Mouse (Mus musculus) lung, postnatal 4 days (tissue): ENCODE data around the gene Tert.

ENCODE experiments used
- DNase-seq, 2 experiments: peaks; one replicate each; pipeline ENCODE4 v3.0.0; 2021

Tert gene

DNA sequence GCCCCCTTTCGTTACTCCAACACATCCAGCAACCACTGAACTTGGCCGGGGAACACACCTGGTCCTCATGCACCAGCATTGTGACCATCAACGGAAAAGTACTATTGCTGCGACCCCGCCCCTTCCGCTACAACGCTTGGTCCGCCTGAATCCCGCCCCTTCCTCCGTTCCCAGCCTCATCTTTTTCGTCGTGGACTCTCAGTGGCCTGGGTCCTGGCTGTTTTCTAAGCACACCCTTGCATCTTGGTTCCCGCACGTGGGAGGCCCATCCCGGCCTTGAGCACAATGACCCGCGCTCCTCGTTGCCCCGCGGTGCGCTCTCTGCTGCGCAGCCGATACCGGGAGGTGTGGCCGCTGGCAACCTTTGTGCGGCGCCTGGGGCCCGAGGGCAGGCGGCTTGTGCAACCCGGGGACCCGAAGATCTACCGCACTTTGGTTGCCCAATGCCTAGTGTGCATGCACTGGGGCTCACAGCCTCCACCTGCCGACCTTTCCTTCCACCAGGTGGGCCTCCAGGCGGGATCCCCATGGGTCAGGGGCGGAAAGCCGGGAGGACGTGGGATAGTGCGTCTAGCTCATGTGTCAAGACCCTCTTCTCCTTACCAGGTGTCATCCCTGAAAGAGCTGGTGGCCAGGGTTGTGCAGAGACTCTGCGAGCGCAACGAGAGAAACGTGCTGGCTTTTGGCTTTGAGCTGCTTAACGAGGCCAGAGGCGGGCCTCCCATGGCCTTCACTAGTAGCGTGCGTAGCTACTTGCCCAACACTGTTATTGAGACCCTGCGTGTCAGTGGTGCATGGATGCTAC is at the start of gene Tert:
TSS of gene Tert (plus strand) at position 167 of the 805 bp plus-strand sequence.
- peak; percentile 63 to 65 for DNase-seq

DNA sequence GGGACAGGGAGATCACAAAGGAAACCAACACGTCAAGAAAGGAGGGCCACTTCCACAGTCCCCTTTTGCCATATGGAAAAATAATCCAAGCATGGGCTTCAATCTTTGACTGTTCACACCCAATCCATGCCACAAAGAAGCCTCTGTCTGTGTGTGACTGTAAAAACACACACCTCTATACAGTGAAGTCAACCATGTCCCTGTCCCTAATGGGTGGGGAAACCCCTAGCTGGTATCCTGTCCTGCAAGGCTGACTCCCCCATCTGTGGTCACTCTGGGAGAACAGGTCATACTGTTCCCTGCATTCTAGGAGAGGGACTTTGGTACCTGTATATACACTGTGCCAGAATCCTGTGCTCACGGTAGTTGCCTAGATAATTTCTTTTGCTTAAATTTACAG is 49.4 kb upstream of the Tert start:
- no peak for DNase-seq

DNA sequence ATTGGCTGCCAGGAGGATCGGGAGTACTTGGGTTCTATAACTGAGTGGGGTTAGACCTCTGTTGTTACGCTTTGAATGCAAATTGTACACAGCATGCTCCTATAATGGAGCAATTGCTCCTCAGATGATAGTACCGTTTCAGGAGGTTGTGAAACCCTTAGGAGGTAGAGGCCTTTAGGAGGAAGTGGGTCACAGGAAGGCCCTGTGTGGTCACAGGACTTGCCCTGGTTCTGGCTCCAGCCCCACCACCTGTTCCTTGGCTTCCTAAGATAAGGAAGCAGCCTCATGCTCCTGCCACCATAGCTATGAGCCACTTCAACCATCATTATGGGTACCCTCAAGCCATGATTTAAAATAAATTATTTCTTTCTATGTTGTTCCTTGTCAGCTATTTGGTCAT is 35.2 kb upstream of the Tert start:
- DNase-seq: no peak

DNA sequence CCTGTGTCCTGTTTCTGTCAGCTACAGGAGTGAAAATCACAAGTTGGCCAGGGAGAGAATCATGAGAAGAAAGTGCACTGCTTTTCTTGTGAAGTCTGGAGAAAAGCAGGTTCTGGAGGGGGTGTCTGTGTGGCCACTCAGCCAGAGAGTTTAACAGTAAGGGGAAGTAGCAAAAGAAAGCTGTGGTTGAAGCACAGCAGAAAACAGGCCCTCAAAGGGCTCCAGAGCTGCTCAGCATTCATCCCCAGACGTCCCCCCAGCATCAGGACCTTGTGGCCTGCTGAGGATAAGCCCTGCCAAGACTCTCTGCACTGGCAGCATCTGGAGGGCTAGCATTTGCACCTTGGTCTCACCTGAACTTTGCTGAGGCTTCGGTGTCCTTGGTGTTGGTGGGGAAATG is 34.2 kb upstream of the Tert start:
- no peak for DNase-seq

DNA sequence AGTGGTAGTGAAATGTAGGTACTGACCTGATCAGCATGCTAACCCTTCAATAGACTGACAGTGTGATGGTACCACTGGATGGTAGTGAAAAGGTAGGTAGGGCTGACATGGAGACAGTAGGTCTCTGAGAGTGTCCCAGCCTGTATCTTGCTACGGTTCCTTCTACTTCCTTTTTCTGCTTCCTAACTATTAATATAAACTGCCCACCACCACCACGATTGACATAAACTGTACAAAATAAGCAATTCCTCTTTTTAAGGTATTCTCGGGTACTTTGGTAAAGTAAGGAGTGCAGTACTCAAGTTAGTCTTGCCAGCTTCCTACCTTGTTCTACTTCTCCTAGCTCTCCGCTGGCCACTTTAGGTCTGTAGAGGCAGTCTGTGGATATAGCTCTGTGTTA is 30.4 kb upstream of the Tert start:
- no peak for DNase-seq

DNA sequence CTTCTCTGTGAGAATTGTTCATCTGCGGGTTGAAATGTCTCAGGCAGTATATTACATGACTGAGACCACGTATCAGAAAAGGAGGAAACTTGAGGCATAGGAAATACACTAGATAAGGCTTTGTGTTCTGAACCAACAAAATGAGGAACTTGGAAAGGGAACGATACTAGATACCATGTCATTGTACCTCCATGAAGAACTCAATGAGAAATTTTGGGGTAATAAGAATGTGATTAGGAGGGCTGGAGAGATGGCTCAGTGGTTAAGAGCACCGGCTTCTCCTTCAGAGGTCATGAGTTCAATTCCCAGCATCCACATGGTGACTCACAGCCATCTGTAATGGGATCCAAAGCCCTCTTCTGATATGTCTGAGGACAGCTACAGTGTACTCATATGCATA is 26.5 kb upstream of the Tert start:
- DNase-seq: no peak

DNA sequence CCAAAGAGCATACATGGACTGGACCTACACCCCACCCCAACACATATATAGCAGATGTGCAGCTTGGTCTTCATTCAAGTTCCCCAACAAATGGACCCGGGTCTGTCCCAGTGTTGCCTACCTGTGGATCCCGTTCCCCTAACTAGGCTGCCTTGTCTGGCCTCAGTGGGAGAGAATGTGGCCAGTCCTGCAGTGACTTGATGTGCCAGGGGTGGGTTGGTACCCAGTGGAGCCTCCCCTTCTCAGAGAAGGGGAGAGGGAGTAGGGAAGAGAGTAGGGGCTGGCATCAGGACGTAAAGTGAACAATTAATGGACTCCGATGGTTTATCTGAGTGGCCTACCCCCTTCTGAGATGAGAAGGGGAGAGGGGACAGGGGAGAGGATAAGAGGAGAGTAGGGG is 23.7 kb upstream of the Tert start:
- DNase-seq: no peak

DNA sequence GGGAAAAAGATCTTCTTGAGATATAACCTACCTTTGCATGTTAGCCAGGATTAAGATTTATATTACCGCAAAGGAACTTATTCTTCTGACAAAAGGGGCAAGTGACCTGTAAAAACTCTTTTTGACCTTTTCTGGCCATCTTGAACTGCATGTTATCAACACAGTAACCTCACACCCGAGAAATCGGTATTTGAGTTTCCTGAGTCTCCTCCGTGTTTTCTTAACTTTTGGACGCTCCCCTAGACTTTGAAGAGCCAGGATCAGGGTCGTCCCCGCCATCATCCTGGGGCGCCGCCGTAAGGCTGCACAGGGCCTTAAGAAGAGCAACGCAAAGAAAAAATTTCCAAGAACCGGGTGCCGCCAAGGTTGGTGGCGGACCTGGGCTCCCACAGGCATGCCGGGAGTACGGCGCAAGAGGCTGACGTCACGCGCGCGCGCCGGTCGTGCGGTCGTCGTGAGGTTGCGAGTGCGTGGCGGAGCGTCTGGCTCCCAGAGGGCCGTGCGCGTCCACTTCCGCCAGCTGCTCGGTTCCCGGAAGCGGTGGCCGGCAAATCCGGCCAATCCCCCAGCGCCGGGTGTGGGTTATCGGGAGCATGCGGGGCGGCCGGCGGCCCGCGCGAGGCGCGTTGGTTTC is 23.1 kb upstream of the Tert start, which contains the start of gene Clptm1l:
TSS of gene Clptm1l (plus strand) at position 485 of the 634 bp plus-strand sequence.
- DNase-seq: peak; percentile 97 to 98

DNA sequence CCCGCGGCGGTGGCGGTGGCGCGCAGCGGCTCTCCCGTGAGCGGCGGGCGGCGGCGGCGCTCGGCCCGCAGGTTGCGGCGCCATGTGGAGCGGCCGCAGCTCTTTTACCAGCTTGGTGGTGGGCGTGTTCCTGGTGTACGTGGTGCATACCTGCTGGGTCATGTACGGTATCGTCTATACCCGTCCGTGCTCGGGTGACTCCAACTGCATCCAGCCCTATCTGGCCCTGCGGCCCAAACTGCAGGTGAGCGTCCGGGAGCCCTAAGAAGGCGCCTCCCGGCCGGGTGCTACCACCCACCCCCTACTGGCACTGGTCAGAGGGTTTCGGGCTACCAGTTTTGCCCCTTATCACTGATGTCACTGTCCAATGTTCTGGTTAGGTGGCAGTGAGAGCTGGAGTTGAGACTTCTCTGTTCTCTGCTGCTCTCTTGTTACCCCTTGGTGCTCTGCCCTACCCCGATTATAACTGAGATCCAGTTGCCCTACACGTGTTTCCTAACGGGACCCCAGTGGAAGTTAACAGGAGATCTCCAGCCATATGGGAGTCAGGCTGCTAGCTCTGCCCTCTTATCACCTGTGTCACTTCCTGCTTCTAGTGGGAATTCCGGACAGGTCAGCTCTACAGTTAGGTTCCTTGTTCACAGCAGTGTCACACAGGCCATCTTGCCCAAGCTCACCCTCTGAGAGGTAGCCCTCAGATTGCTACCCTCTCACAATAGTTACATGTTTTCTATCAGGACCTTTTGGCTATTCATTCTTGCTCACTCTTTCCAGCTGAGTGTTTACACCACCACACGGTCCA is 22.4 kb upstream of the Tert start:
- no peak for DNase-seq

DNA sequence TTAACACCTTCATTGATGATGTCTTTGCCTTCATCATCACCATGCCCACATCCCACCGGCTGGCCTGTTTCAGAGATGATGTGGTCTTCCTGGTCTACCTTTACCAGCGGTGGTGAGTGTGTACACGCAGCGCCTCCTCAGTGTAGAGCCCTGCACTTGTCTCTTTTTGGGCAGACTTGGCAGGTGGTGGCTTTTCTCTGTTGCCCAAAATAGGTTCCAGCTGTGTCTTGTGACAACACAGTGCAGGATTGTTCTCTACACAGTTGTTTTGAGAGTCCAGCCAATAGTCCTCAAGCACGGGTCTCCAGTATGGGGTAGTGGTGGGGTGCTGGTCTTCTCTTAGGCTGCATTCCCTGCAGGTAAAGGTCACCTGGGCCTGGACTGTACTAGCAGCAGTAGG is 8.3 kb upstream of the Tert start:
- DNase-seq: no peak

DNA sequence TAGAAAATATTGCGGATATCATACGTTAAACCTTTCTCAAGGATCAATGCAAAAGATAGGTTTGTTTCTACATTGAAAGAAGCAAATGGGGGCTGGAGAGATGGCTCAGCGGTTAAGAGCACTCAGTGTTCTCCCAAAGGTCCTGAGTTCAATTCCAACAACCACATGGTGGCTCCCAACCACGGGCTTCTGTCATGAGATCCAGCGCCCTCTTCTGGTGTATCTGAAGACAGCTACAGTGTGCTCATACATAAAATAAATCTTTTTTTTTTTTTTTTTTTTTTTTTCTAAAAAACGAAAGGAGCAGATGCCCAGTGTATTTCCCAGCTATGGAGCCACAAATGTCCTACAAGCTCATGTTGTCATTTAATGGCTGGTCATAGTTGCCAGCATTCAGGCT is 6.1 kb upstream of the Tert start:
- no peak for DNase-seq

DNA sequence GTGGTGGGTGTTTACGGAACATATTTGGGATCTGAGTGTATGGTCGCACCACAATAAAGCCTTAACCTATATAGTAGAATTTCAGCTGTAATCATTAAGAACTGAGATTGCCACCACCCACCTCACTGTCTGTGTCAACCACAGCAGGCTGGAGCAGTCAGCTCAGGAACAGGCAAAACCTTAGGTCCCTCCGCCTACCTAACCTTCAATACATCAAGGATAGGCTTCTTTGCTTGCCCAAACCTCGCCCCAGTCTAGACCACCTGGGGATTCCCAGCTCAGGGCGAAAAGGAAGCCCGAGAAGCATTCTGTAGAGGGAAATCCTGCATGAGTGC is 334 bp upstream of the Tert start:
- DNase-seq: no peak

DNA sequence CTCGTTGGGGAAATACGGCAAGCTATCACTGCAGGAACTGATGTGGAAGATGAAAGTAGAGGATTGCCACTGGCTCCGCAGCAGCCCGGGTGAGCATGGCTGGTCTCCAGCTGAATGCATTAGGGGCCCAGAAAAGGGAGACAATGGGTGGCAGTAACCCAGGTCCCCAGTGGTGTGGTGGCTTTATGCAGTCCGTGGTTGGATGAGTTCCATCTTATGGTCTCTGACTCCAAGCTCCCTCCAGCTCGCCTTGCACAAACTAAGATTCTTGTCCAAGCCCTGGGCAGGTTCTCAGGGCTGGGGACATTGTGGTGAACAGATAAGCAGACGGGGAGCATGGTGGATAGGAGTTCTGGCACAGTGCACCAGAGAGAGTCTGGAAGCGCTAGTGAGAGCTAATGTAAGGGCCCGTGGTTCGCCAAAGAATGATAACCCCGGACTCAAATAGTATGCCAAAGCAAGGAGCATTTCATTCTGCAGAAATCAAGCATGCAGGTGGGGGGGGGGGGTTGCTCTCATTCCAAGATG is 1.9 kb downstream of the Tert start:
- DNase-seq: no peak

DNA sequence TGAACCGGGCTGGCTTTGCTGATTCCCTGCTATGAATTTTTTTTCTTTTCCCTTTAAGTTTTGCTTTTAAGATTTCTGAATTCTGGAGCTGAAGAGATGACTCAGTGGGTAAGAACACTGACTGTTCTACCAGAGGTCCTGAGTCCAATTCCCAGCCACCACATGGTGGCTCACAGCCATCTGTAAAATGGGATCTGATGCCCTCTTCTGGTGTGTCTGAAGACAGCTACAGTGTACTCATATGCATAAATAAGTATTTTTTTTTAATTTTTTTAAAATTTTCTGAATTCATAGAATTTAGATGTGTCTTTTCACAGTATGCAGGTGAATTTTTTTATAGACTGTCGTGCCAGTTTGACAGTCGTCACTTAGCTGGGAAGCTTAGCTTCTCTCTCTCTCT is 5.1 kb downstream of the Tert start:
- DNase-seq: no peak

DNA sequence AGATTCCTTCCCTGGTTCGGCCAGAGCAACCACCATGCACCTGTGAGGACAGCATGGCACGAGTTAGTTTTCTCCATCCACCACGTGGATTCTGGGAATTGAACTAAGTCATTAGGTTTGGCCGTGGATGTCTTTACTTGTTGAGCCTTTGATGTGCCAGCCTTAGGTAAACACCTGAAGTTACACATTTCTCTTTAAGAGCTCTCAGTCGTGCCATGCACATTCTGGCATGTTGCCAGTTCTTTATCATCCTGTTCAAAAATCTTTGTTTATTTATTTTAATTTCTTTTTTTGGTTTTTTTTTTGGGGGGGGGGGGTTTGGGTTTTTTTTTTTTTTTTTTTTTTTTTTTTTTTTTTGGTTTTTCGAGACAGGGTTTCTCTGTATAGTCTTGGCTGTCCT is 11.1 kb downstream of the Tert start:
- DNase-seq: no peak

DNA sequence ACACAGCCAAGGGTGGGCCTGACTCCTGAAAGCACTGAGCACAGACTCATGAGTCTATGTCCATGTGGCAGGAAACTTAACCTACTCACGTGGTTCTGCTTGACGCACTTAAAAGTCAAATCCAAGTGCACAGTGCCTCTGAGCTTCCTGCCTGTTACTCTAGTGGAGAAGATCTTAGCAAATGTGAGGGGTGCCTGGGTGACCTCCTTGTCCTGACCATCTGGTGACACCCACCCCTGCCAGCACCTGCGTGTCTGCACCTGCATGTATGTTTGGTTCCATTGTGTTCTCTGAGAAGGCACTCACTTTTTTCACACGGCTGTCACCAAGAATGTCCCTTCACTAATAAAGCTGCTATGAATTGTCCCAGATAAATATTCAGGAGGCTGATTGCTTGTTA is 14.6 kb downstream of the Tert start:
- no peak for DNase-seq

DNA sequence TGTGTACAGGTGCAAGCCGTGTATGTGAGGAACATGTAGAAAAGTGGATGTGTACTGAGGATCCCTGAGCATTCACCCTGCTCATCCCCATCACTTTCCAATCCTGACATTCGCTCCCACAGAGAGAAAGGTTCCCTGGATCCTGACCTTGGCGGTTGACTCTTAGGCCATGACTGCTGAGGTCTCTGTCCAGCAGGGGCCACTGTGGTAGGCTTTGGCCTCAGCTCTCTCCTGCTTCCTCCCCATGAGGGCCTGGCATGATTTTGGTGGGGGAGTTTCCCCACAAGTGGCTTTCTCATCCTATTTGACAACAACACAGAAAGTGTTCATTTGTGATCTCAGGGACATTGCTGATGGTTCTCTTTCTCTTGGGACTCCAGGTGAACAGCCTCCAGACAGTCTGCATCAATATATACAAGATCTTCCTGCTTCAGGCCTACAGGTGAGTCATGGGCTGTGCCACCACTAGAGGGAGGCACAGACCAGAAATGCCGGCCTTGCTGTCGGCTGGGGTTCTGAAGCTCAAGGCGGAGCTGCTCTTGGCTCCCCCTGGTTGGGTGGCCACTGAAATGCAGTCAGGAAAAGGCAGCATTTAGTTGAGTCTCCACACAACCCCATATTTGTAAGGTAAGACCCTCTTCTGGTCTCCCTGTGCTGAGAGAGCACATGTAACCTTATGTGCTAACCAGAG is 19.8 kb downstream of the Tert start:
- DNase-seq: peak; percentile 56 to 67

DNA sequence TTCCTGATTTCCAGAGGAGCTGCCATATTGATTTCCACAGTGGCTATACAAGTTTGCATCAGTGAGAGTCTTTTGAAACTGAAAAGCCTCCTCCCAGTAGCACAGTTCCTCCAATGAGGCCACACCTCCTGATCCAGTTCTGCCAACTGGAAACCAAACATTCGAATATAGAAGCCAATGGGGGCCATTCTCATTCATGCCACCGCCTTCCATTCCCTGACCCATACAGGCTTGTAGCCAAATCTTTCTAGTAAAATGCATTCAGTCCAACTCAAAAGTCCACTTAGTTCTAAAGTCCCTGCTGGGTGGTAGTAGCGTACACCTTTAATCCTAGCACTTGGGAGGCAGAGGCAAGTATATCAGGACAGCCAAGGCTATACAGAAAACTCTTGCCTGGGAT is 26.6 kb downstream of the Tert start:
- DNase-seq: no peak

DNA sequence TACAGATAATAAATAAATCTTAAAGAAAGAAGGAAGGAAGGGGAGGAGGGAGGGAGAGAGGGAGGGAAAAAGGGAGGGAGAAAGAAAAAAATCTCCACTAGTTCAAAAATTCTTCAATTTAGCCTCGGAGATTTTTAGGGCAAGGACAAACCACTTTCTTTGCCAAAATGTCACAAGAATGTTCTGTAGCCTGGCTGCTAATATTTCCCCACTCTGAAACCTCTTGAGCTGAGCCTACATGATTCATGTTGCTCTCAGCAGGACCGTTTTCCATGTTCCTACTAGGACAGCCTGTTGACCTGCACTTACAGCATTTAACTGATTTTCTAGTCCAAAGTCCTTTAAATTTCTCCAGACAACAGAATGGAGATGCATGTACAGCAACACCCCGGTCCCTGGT is 28.3 kb downstream of the Tert start:
- DNase-seq: no peak

DNA sequence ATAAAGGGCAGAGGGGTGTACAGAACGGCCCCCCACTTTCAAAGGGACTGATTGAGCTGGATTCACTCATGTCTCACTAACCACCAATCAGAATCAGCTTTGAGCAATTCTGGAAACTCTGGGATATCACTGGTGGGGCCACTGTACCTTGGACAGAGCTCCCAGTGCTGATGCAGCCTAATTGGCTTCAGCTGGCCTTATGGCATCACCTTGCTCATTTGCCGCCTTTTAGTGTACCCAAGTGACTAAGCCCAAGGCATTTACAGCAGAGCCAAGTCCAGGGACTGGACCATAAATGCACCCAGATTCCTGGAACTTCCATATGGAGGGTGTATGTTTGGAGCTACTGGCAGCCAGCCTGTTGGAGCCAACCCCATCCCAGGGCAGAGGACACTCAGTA is 32.2 kb downstream of the Tert start:
- DNase-seq: no peak

DNA sequence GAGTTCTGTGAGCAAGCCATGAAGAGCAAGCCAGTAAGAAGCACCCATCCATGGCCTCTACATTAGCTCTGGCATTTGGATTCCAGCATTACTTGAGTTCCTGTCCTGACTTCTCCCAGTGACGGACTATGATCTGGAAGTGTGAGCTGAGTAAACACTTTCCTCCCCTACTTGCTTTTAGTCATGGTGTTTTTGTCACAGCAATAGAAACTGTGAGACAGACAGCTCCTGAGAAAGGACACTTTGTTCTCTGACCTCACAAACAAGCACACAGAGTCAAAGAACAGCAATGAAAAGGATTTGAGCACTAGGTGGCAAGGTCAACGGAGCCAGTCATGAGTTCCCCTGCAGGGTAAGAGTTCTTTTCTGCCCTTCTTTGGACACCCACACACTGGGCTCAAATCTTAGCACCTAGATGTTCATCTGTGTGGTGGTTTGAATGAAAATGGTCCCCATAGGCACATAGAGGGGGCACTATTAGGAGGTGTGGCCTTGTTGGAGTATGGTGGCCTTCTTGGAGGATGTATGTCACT is 33.5 kb downstream of the Tert start:
- no peak for DNase-seq

DNA sequence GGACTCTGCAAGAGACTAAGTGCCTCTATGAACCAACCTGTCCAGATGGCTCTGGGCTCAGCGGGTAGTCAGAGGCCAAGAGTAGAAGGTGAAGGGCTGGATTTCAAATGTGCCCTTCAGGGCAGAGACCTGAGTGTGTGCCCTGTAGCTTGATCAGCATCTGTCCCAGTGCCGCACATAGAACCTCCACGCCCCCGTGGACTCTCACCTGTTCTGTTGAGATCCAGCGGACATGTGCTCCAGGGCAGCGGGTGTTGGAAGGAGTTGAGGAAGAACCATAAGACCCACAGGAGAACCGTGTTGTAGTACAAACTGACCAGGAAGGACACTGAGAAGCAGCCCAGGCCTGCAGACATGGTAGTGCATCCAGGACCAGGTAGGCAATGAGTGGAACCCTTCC is 48.5 kb downstream of the Tert start:
- DNase-seq: no peak

DNA sequence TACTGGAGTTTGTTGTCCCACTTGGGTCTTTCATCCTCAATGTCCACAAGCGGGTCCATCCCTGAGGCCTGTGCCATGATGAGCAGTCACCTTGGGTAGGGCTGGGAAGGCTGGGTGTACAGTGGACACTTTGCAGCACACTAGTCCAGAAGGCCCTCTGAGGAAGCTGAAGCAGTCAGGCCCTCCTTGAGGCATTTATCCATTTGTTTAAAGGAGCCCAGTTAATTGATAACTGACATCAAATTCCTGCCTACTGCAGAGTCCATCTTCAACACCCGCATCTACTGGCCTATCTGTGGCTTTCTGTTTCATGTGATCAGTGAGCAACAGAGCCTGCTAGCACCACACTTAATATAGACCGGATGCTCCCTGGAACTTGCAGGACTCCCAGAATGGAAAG is 51.1 kb downstream of the Tert start, which contains the start of gene Slc6a18:
TSS of gene Slc6a18 (minus strand) at position 171 of the 400 bp plus-strand sequence.
- DNase-seq: no peak
